Mouse (Mus musculus): Measurements from ENCODE around the gene Clic1. TPM values are rescaled to one million over a fixed set of nuclear protein-coding genes. Genes with fewer than 3 reads are reported as not detected.

Clic1 gene
- polyA plus RNA-seq, 2 experiments: 103 to 229 TPM

- Histone ChIP-seq H3K36me3 (ENCODE audit: control insufficient read depth, insufficient read depth, low read length) (peaks cover 9% of the 10 kb centered on the region), H3K27ac (replicated peaks; ENCODE audit: low read depth, low read length) (no peak overlapping the region), H3K27me3 (ENCODE audit: control insufficient read depth, insufficient read depth, low read length) (no peaks in the 10 kb centered on the region), H3K4me3 (replicated peaks; ENCODE audit: low read length) (no peak overlapping the region), H3K9me3 (ENCODE audit: control insufficient read depth, low read length) (no peaks in the 10 kb centered on the region), H3K4me2 (replicated peaks; ENCODE audit: low read depth, low read length, severe bottlenecking) (peak overlapping the region; percentile 30), H3K9ac (ENCODE audit: low read depth, low read length, severe bottlenecking) (no peak overlapping the region), H3K4me1 (ENCODE audit: control insufficient read depth, insufficient read depth, low read length) (peaks cover 10% of the 10 kb centered on the region)
- DNase-seq (ENCODE audit: low spot score) (peak; percentile 61), ATAC-seq (ENCODE audit: low FRiP score, low read depth) (peak; percentile 70)
- no peak for TF ChIP-seq POLR2A (IDR thresholded peaks at IDR 0.05; ENCODE audit: borderline replicate concordance, extremely low read depth, insufficient read depth, insufficient read length)
- WGBS: 13% methylated on average over 16 of the region's 17 CpGs
Observed at GRCm38 (mm10) chr17:35021163-35021808, 28.5 kb upstream of the Clic1 start.

- H3K4me2 ChIP-seq (replicated peaks; ENCODE audit: low read depth, low read length, severe bottlenecking): no peak overlapping the region
- no peaks in the 10 kb centered on the region for H3K27me3 ChIP-seq (ENCODE audit: control insufficient read depth, insufficient read depth, low read length)
- no peak overlapping the region for H3K27ac ChIP-seq (replicated peaks; ENCODE audit: low read depth, low read length)
- no peak for DNase-seq (ENCODE audit: low spot score)
- 66% methylated on average over 6 of the region's 6 CpGs for WGBS
- ATAC-seq (ENCODE audit: low FRiP score, low read depth): no peak
- H3K4me1 ChIP-seq (ENCODE audit: control insufficient read depth, insufficient read depth, low read length): peaks cover 11% of the 10 kb centered on the region
- H3K9ac ChIP-seq (ENCODE audit: low read depth, low read length, severe bottlenecking): no peak overlapping the region
- H3K9me3 ChIP-seq (ENCODE audit: control insufficient read depth, low read length): no peaks in the 10 kb centered on the region
- no peak overlapping the region for H3K4me3 ChIP-seq (replicated peaks; ENCODE audit: low read length)
- peaks cover 2% of the 10 kb centered on the region; the same call in 1 of the 2 replicates for H3K36me3 ChIP-seq (ENCODE audit: control insufficient read depth, insufficient read depth, low read length)
- TF ChIP-seq POLR2A (IDR thresholded peaks at IDR 0.05; ENCODE audit: borderline replicate concordance, extremely low read depth, insufficient read depth, insufficient read length): no peak
Observed at GRCm38 (mm10) chr17:35021842-35022477, 27.8 kb upstream of the Clic1 start.

- peaks cover 16% of the 10 kb centered on the region for H3K4me1 ChIP-seq (ENCODE audit: control insufficient read depth, insufficient read depth, low read length)
- no peak for DNase-seq (ENCODE audit: low spot score)
- WGBS: 92% methylated on average over 8 of the region's 8 CpGs
- H3K4me2 ChIP-seq (replicated peaks; ENCODE audit: low read depth, low read length, severe bottlenecking): no peak overlapping the region
- no peak for ATAC-seq (ENCODE audit: low FRiP score, low read depth)
- H3K4me3 ChIP-seq (replicated peaks; ENCODE audit: low read length): no peak overlapping the region
- no peaks in the 10 kb centered on the region for H3K27me3 ChIP-seq (ENCODE audit: control insufficient read depth, insufficient read depth, low read length)
- no peak overlapping the region for H3K9ac ChIP-seq (ENCODE audit: low read depth, low read length, severe bottlenecking)
- H3K9me3 ChIP-seq (ENCODE audit: control insufficient read depth, low read length): no peaks in the 10 kb centered on the region
- H3K36me3 ChIP-seq (ENCODE audit: control insufficient read depth, insufficient read depth, low read length): no peaks in the 10 kb centered on the region
- no peak for TF ChIP-seq POLR2A (IDR thresholded peaks at IDR 0.05; ENCODE audit: borderline replicate concordance, extremely low read depth, insufficient read depth, insufficient read length)
- H3K27ac ChIP-seq (replicated peaks; ENCODE audit: low read depth, low read length): no peak overlapping the region
Observed at GRCm38 (mm10) chr17:35022541-35023060, 27.2 kb upstream of the Clic1 start.

- no peaks in the 10 kb centered on the region for H3K9me3 ChIP-seq (ENCODE audit: control insufficient read depth, low read length)
- 77% methylated on average over 5 of the region's 5 CpGs for WGBS
- no peak overlapping the region for H3K4me3 ChIP-seq (replicated peaks; ENCODE audit: low read length)
- H3K4me2 ChIP-seq (replicated peaks; ENCODE audit: low read depth, low read length, severe bottlenecking): no peak overlapping the region
- no peak for TF ChIP-seq POLR2A (IDR thresholded peaks at IDR 0.05; ENCODE audit: borderline replicate concordance, extremely low read depth, insufficient read depth, insufficient read length)
- no peaks in the 10 kb centered on the region for H3K36me3 ChIP-seq (ENCODE audit: control insufficient read depth, insufficient read depth, low read length)
- peaks cover 18% of the 10 kb centered on the region for H3K4me1 ChIP-seq (ENCODE audit: control insufficient read depth, insufficient read depth, low read length)
- no peak overlapping the region for H3K9ac ChIP-seq (ENCODE audit: low read depth, low read length, severe bottlenecking)
- ATAC-seq (ENCODE audit: low FRiP score, low read depth): no peak
- H3K27me3 ChIP-seq (ENCODE audit: control insufficient read depth, insufficient read depth, low read length): no peaks in the 10 kb centered on the region
- no peak for DNase-seq (ENCODE audit: low spot score)
- no peak overlapping the region for H3K27ac ChIP-seq (replicated peaks; ENCODE audit: low read depth, low read length)
Observed at GRCm38 (mm10) chr17:35023221-35023620, 26.5 kb upstream of the Clic1 start.

- Histone ChIP-seq H3K4me1 (ENCODE audit: control insufficient read depth, insufficient read depth, low read length) (peaks cover 18% of the 10 kb centered on the region), H3K36me3 (ENCODE audit: control insufficient read depth, insufficient read depth, low read length) (no peaks in the 10 kb centered on the region), H3K27me3 (ENCODE audit: control insufficient read depth, insufficient read depth, low read length) (no peaks in the 10 kb centered on the region), H3K27ac (replicated peaks; ENCODE audit: low read depth, low read length) (no peak overlapping the region), H3K4me2 (replicated peaks; ENCODE audit: low read depth, low read length, severe bottlenecking) (no peak overlapping the region), H3K9me3 (ENCODE audit: control insufficient read depth, low read length) (no peaks in the 10 kb centered on the region), H3K4me3 (replicated peaks; ENCODE audit: low read length) (no peak overlapping the region), H3K9ac (ENCODE audit: low read depth, low read length, severe bottlenecking) (no peak overlapping the region)
- TF ChIP-seq POLR2A (IDR thresholded peaks at IDR 0.05; ENCODE audit: borderline replicate concordance, extremely low read depth, insufficient read depth, insufficient read length): no peak
- WGBS: 69% methylated on average over 4 of the region's 4 CpGs
- ATAC-seq (ENCODE audit: low FRiP score, low read depth) (no peak), DNase-seq (ENCODE audit: low spot score) (no peak)
Observed at GRCm38 (mm10) chr17:35023756-35024155, 26.0 kb upstream of the Clic1 start.
